Comparison of ENCODE assay signal across 2 mouse cellular contexts in the genomic region with DNA sequence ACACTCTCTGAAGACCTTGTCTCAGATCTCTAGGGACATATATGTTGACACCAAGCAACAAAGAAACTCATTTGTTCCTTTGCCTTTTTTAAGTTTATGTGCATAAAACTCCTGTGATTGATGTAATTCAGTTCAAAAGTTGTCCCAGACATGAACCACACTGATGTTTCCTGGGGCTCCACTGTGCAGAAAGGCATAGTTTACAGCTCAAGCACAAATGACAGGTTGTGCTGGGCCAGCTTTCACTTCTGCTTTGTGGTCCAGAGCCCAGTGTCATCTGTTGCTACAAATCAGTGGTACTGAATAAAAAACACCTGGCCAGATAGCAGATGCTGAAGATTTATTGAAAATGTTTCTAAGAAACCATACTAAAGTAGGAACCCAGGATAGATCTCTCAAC. TPM values are rescaled to one million over a fixed set of nuclear protein-coding genes. Genes with fewer than 3 reads are reported as not detected.
"Had no signal": no experiment of that assay in that cellular context is flagged by ENCODE, and none has a peak within 500 bp of the region (broad histone marks: within the 10 kb centered on the region; RNA-seq: fewer than 3 reads in every experiment).

No protein-coding gene starts in this region.

RNA-seq across cellular contexts. Expression of a gene that starts 42.3 kb away (rescaled TPM):
- polyA plus RNA-seq: liver, embryonic 12.5 days; liver, embryonic 15.5 days had no signal
